ENCODE assay signal across 8 mouse cellular contexts in the genomic region with DNA sequence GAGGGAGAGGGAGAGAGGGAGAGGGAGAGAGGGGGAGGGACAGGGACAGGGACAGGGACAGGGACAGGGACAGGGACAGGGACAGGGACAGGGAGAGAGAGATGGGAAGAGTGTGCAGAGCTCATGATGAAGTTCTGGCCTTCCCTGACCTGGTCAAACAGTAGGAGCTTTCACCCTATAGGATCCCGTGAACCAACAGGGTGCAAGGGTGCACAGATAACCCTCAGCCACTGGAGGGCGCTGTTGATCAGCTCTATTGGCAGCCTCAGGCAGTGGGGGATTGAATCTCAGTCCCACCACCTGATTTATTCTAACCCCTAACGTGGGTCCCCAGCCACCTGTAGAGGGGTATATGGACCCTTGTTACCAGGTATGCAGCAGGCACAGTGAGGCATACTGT. TPM values are rescaled to one million over a fixed set of nuclear protein-coding genes. Genes with fewer than 3 reads are reported as not detected.
DNase-seq lines count a peak whose midpoint lies in the region; ATAC-seq lines count a peak whose summit lies in the region.

No protein-coding gene starts in this region.

- H3K9me3 ChIP-seq in kidney, embryonic 14.5 days (ENCODE audit: control insufficient read depth, low read length): 0 out of 2 replicates have a peak, but pooled peaks cover 3% of the 10 kb centered on the region
- no peaks in the 10 kb centered on the region for H3K9me3 ChIP-seq in liver, embryonic 12.5 days (replicated peaks)
- no peaks in the 10 kb centered on the region for H3K9me3 ChIP-seq in neural tube, embryonic 15.5 days (replicated peaks)

- H3K4me1 ChIP-seq in kidney, embryonic 14.5 days (ENCODE audit: control insufficient read depth, insufficient read depth, low read length): no peaks in the 10 kb centered on the region
- H3K4me1 ChIP-seq in liver, embryonic 12.5 days: peaks cover 8% of the 10 kb centered on the region
- 0 out of 2 replicates have a peak, but pooled peaks cover 3% of the 10 kb centered on the region for H3K4me1 ChIP-seq in neural tube, embryonic 15.5 days

- ATAC-seq in frontal cortex, adult (ENCODE audit: low TSS enrichment): peak; percentile 50; the same call in 1 of the 2 replicates
- peak; percentile 56; the same call in 1 of the 2 replicates for ATAC-seq in kidney, embryonic 14.5 days (ENCODE audit: low FRiP score, low TSS enrichment)
- peak; percentile 44 for ATAC-seq in liver, embryonic 12.5 days
- ATAC-seq in neural tube, embryonic 15.5 days (ENCODE audit: low FRiP score): 0 out of 2 replicates have a peak, but pooled peaks have one; percentile 17

- 10% methylated on average over 3 of the region's 3 CpGs for WGBS in kidney, embryonic 14.5 days
- WGBS in liver, embryonic 12.5 days (ENCODE audit: insufficient replicate concordance): 1% methylated on average over 3 of the region's 3 CpGs
- 4% methylated on average over 3 of the region's 3 CpGs for WGBS in neural tube, embryonic 15.5 days

- H3K4me2 ChIP-seq in kidney, embryonic 14.5 days (replicated peaks; ENCODE audit: low read depth, low read length): no peak overlapping the region
- peak overlapping the region; percentile 52 for H3K4me2 ChIP-seq in liver, embryonic 12.5 days
- H3K4me2 ChIP-seq in neural tube, embryonic 15.5 days: no peak overlapping the region

- no peak overlapping the region for H3K9ac ChIP-seq in kidney, embryonic 14.5 days (ENCODE audit: low read depth, low read length)
- H3K9ac ChIP-seq in liver, embryonic 12.5 days: no peak overlapping the region
- no peak overlapping the region for H3K9ac ChIP-seq in neural tube, embryonic 15.5 days (replicated peaks)

- no peaks in the 10 kb centered on the region for H3K36me3 ChIP-seq in kidney, embryonic 14.5 days (ENCODE audit: control insufficient read depth, insufficient read depth, low read length)
- H3K36me3 ChIP-seq in liver, embryonic 12.5 days: no peaks in the 10 kb centered on the region
- no peaks in the 10 kb centered on the region for H3K36me3 ChIP-seq in neural tube, embryonic 15.5 days

- no peaks in the 10 kb centered on the region for H3K27me3 ChIP-seq in kidney, embryonic 14.5 days (ENCODE audit: control insufficient read depth, insufficient read depth, low read length)
- H3K27me3 ChIP-seq in liver, embryonic 12.5 days (replicated peaks): no peaks in the 10 kb centered on the region
- H3K27me3 ChIP-seq in neural tube, embryonic 15.5 days (replicated peaks): no peaks in the 10 kb centered on the region

- no peak overlapping the region for H3K4me3 ChIP-seq in kidney, embryonic 14.5 days (ENCODE audit: low read length)
- H3K4me3 ChIP-seq in liver, embryonic 12.5 days: no peak overlapping the region
- H3K4me3 ChIP-seq in neural tube, embryonic 15.5 days (replicated peaks): no peak overlapping the region

- H3K27ac ChIP-seq in kidney, embryonic 14.5 days (ENCODE audit: low read depth, low read length): no peak overlapping the region
- no peak overlapping the region for H3K27ac ChIP-seq in liver, embryonic 12.5 days
- H3K27ac ChIP-seq in neural tube, embryonic 15.5 days (replicated peaks): no peak overlapping the region

- peak; percentile 22 for DNase-seq in right cerebral cortex, adult 18-20 months
- no peak for DNase-seq in right cerebral cortex, postnatal 36 days (ENCODE audit: low spot score in 2 of 2)
- peak; percentile 70 to 81 for DNase-seq in cerebellum, adult 18-20 months
- DNase-seq in thymus, postnatal 14 days: peak; percentile 65

RNA-seq across cellular contexts. Expression of a gene that starts 12.8 kb away (rescaled TPM):
- polyA plus RNA-seq in kidney, embryonic 14.5 days (2014; fragmentation: Nextera tagmentation; extraction: Ambion mirVana): not detected in 2 replicates
- polyA plus RNA-seq in liver, embryonic 12.5 days (2016; fragmentation: Nextera tagmentation; extraction: Ambion mirVana): not detected in 2 replicates
- not detected in 2 replicates for polyA plus RNA-seq in neural tube, embryonic 15.5 days (2015; fragmentation: Nextera tagmentation; extraction: Ambion mirVana)

RNA-seq across cellular contexts. Expression of a gene that starts 24.4 kb away (rescaled TPM):
- not detected in 2 replicates for polyA plus RNA-seq in kidney, embryonic 14.5 days (2014; fragmentation: Nextera tagmentation; extraction: Ambion mirVana)
- not detected in 2 replicates for polyA plus RNA-seq in liver, embryonic 12.5 days (2016; fragmentation: Nextera tagmentation; extraction: Ambion mirVana)
- polyA plus RNA-seq in neural tube, embryonic 15.5 days (2015; fragmentation: Nextera tagmentation; extraction: Ambion mirVana): 0.29 and 0.52 TPM in 2 replicates

RNA-seq across cellular contexts. Expression of a gene that starts 49.7 kb away (rescaled TPM):
- not detected in 2 replicates for polyA plus RNA-seq in kidney, embryonic 14.5 days (2014; fragmentation: Nextera tagmentation; extraction: Ambion mirVana)
- not detected in 2 replicates for polyA plus RNA-seq in liver, embryonic 12.5 days (2016; fragmentation: Nextera tagmentation; extraction: Ambion mirVana)
- not detected in 2 replicates for polyA plus RNA-seq in neural tube, embryonic 15.5 days (2015; fragmentation: Nextera tagmentation; extraction: Ambion mirVana)

RNA-seq across cellular contexts. Expression of a gene that starts 51.5 kb away (rescaled TPM):
- polyA plus RNA-seq in kidney, embryonic 14.5 days (2014; fragmentation: Nextera tagmentation; extraction: Ambion mirVana): 21.3 and 23.6 TPM in 2 replicates
- polyA plus RNA-seq in liver, embryonic 12.5 days (2016; fragmentation: Nextera tagmentation; extraction: Ambion mirVana): 18.6 and 19.1 TPM in 2 replicates
- polyA plus RNA-seq in neural tube, embryonic 15.5 days (2015; fragmentation: Nextera tagmentation; extraction: Ambion mirVana): 6.0 and 18.1 TPM in 2 replicates

Comparison
In these comparisons a context has a peak if more than half of its experiments do, and no peak if none do; other contexts are left out.
1. DNase-seq: peak in right cerebral cortex, adult 18-20 months (single experiment), cerebellum, adult 18-20 months (2 of 2) and thymus, postnatal 14 days (single experiment); none in right cerebral cortex, postnatal 36 days (0 of 2).
2. Peak in every context shown above with its lines, with median percentiles within 50 percentile points of each other: ATAC-seq.